Mouse (Mus musculus) brown adipose tissue, adult 24 weeks (tissue): ENCODE results near the gene Vmn1r170. TPM values are rescaled to one million over a fixed set of nuclear protein-coding genes. Genes with fewer than 3 reads are reported as not detected.
"Not testable (repeated sequence)": the region's sequence is repeated elsewhere in the genome, so short reads cannot be mapped to it uniquely, and the experiment has no call there.

Experiments used
- H3K27ac ChIP-seq: fragments of 200-500 bp; replicated peaks from 2 replicates; pipeline ENCODE4 v1.5.1; 2012; ENCODE audit warnings: low read depth, mild to moderate bottlenecking, low read length
- H3K4me1 ChIP-seq: fragments of 200-500 bp; 2 replicates; pipeline ENCODE4 v1.6.1; 2012; ENCODE audit warnings: low read length, mixed read lengths; ENCODE audit not compliant: control insufficient read depth, insufficient read depth, insufficient read length
- H3K4me3 ChIP-seq: fragments of 200-500 bp; 2 replicates; pipeline ENCODE4 v1.5.1; 2012; ENCODE audit warnings: low read depth, mild to moderate bottlenecking, low read length, moderate library complexity; ENCODE audit not compliant: insufficient read depth
- polyA plus RNA-seq: library from polyadenylated mRNA; stranded (reverse); fragments of >200 nt; gene quantifications from 2 replicates; pipeline ENCODE4 v1.2.4, GENCODE M21; 2012; ENCODE audit not compliant: missing spikeins, insufficient read depth, insufficient read length

Gene Vmn1r170
- not detected in 2 replicates for polyA plus RNA-seq

DNA sequence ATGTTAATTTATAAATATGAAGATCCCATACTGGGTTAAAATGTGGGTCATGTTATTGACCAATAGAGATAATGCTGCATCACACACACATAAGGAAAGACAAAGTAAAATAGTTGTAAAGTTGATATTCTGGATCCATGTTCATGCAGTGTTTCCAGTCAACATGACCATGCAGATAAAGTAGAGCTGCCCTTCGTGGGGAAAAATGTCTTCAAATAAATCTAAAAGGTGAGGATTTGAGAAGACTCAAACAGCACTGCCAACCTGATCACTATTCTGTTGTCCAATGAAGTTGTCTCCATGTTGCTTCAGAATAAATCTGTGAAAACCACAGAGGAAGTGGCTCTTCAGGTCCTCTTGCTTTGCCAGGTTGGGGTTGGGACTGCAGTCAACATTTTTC lies at the start of gene Vmn1r170:
Gene Vmn1r170 (plus strand): TSS at position 301 of the 400 bp plus-strand sequence.
- H3K4me1 ChIP-seq, H3K27ac ChIP-seq, H3K4me3 ChIP-seq: not testable (repeated sequence)

- H3K4me3 ChIP-seq, H3K4me1 ChIP-seq, H3K27ac ChIP-seq: not testable (repeated sequence)
Observed at GRCm38 (mm10) chr7:23575226-23575625, 30.7 kb upstream of the Vmn1r170 start, which contains the start of gene Vmn1r169. TSS of gene Vmn1r169 (plus strand) at chr7:23575526.

DNA sequence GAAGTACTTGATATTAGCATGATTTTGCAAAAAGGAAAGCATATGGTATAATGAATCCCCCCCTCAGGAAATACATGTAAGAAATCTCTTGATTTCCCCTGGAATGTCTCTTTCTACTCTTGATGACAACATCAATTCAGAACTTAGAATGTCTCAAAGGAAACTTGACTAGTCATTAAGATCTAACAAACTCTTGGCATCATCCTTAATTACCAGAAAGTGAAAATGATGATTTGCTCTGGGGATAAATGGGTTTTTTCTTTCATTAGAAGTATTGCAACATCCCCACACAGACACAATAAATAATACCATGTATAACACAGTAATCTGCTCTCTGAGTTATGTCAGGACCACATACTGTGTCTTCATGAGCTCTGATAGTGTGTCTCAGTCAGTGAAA lies 24.4 kb downstream of the Vmn1r170 start, which contains the start of gene Vmn1r171:
Gene Vmn1r171 (plus strand): TSS at position 301 of the 400 bp plus-strand sequence.
- no peak within 1 kb of the TSS for H3K27ac ChIP-seq
- no peak within 1 kb of the TSS for H3K4me3 ChIP-seq
- no peaks in the 10 kb centered on the region for H3K4me1 ChIP-seq

Other genes with a start within 250 kb of the Vmn1r170 start
- not detected in 2 replicates for gene Nlrp5, start 220.3 kb upstream of the Vmn1r170 start, polyA plus RNA-seq
- gene Vmn1r167, start 99.0 kb upstream of the Vmn1r170 start, polyA plus RNA-seq, result not detected in 2 replicates
- gene Vmn1r168, start 66.4 kb upstream of the Vmn1r170 start, polyA plus RNA-seq, result not detected in 2 replicates
- gene Vmn1r169, start 30.6 kb upstream of the Vmn1r170 start, polyA plus RNA-seq, result not detected in 2 replicates
- gene Vmn1r171, start 24.5 kb downstream of the Vmn1r170 start, polyA plus RNA-seq, result not detected in 2 replicates
- gene Vmn1r172, start 52.1 kb downstream of the Vmn1r170 start, polyA plus RNA-seq, result not detected in 2 replicates
- not detected in 2 replicates for gene Vmn1r173, start 94.5 kb downstream of the Vmn1r170 start, polyA plus RNA-seq
- gene Vmn1r174, start 146.1 kb downstream of the Vmn1r170 start, polyA plus RNA-seq, result not detected in 2 replicates
- not detected in 2 replicates for gene Vmn1r175, start 204.5 kb downstream of the Vmn1r170 start, polyA plus RNA-seq
- not detected in 2 replicates for gene Vmn1r176, start 231.2 kb downstream of the Vmn1r170 start, polyA plus RNA-seq